Mouse (Mus musculus): Measurements from ENCODE around the gene Nek10. TPM values are rescaled to one million over a fixed set of nuclear protein-coding genes. Genes with fewer than 3 reads are reported as not detected.

The Nek10 gene
- total and polyA plus RNA-seq, 2 experiments from 2014 or later = 0.01 TPM; not detected in 1

- peak overlapping the region; percentile 54 for H3K4me2 ChIP-seq (ENCODE audit: low read depth, low read length)
- 14% methylated on average over 9 of the region's 9 CpGs for WGBS
- H3K36me3 ChIP-seq (replicated peaks; ENCODE audit: control insufficient read depth, insufficient read depth, low read length) = no peaks in the 10 kb centered on the region
- no peaks in the 10 kb centered on the region for H3K27me3 ChIP-seq (ENCODE audit: control insufficient read depth, insufficient read depth, low read length)
- no peak overlapping the region for H3K27ac ChIP-seq (ENCODE audit: low read depth)
- no peaks in the 10 kb centered on the region for H3K9me3 ChIP-seq (replicated peaks; ENCODE audit: control insufficient read depth, low read length)
- TF ChIP-seq EP300 (IDR thresholded peaks at IDR 0.05; ENCODE audit: low read depth) (no peak), CTCF (IDR thresholded peaks at IDR 0.05; ENCODE audit: low read depth) (peak; percentile 84)
- peak; percentile 58; the same call in 1 of the 2 replicates for ATAC-seq (ENCODE audit: insufficient read depth, low read depth)
- H3K4me1 ChIP-seq (ENCODE audit: control insufficient read depth, insufficient read depth) = no peaks in the 10 kb centered on the region
- no peak overlapping the region for H3K9ac ChIP-seq (replicated peaks; ENCODE audit: low read depth, low read length)
- H3K4me3 ChIP-seq (ENCODE audit: low read depth, low read length) = peak overlapping the region; percentile 22; the same call in 1 of the 2 replicates
- DNase-seq (ENCODE audit: low spot score) = peak; percentile 60
Observed at GRCm38 (mm10) chr14:14904750-14905529, 101.7 kb downstream of the Nek10 start.

GRCm38 (mm10) chr14:14905530-14905852, 102.3 kb downstream of the Nek10 start:
- H3K4me2 ChIP-seq (ENCODE audit: low read depth, low read length) = no peak overlapping the region
- no peaks in the 10 kb centered on the region for H3K4me1 ChIP-seq (ENCODE audit: control insufficient read depth, insufficient read depth)
- DNase-seq (ENCODE audit: low spot score) = no peak
- H3K9ac ChIP-seq (replicated peaks; ENCODE audit: low read depth, low read length) = no peak overlapping the region
- no peak overlapping the region for H3K27ac ChIP-seq (ENCODE audit: low read depth)
- 70% methylated on average over 5 of the region's 5 CpGs for WGBS
- H3K9me3 ChIP-seq (replicated peaks; ENCODE audit: control insufficient read depth, low read length) = no peaks in the 10 kb centered on the region
- H3K36me3 ChIP-seq (replicated peaks; ENCODE audit: control insufficient read depth, insufficient read depth, low read length) = no peaks in the 10 kb centered on the region
- no peaks in the 10 kb centered on the region for H3K27me3 ChIP-seq (ENCODE audit: control insufficient read depth, insufficient read depth, low read length)
- no peak overlapping the region for H3K4me3 ChIP-seq (ENCODE audit: low read depth, low read length)
- no peak for ATAC-seq (ENCODE audit: insufficient read depth, low read depth)
- TF ChIP-seq CTCF (IDR thresholded peaks at IDR 0.05; ENCODE audit: low read depth) (no peak), EP300 (IDR thresholded peaks at IDR 0.05; ENCODE audit: low read depth) (no peak)

- TF ChIP-seq CTCF (IDR thresholded peaks at IDR 0.05; ENCODE audit: low read depth) (no peak), EP300 (IDR thresholded peaks at IDR 0.05; ENCODE audit: low read depth) (no peak)
- no peak overlapping the region for H3K27ac ChIP-seq (ENCODE audit: low read depth)
- no peaks in the 10 kb centered on the region for H3K4me1 ChIP-seq (ENCODE audit: control insufficient read depth, insufficient read depth)
- no peaks in the 10 kb centered on the region for H3K36me3 ChIP-seq (replicated peaks; ENCODE audit: control insufficient read depth, insufficient read depth, low read length)
- no peak overlapping the region for H3K9ac ChIP-seq (replicated peaks; ENCODE audit: low read depth, low read length)
- no peaks in the 10 kb centered on the region for H3K27me3 ChIP-seq (ENCODE audit: control insufficient read depth, insufficient read depth, low read length)
- DNase-seq (ENCODE audit: low spot score) = no peak
- H3K4me3 ChIP-seq (ENCODE audit: low read depth, low read length) = no peak overlapping the region
- WGBS = 55% methylated on average over 1 of the region's 1 CpGs
- no peak overlapping the region for H3K4me2 ChIP-seq (ENCODE audit: low read depth, low read length)
- ATAC-seq (ENCODE audit: insufficient read depth, low read depth) = no peak
- H3K9me3 ChIP-seq (replicated peaks; ENCODE audit: control insufficient read depth, low read length) = no peaks in the 10 kb centered on the region
Observed at GRCm38 (mm10) chr14:14925615-14926014, 122.4 kb downstream of the Nek10 start.

- Histone ChIP-seq H3K4me3 (ENCODE audit: low read depth, low read length) (no peak overlapping the region), H3K27ac (ENCODE audit: low read depth) (no peak overlapping the region), H3K4me2 (ENCODE audit: low read depth, low read length) (no peak overlapping the region), H3K36me3 (replicated peaks; ENCODE audit: control insufficient read depth, insufficient read depth, low read length) (no peaks in the 10 kb centered on the region), H3K27me3 (ENCODE audit: control insufficient read depth, insufficient read depth, low read length) (no peaks in the 10 kb centered on the region), H3K4me1 (ENCODE audit: control insufficient read depth, insufficient read depth) (no peaks in the 10 kb centered on the region), H3K9ac (replicated peaks; ENCODE audit: low read depth, low read length) (no peak overlapping the region), H3K9me3 (replicated peaks; ENCODE audit: control insufficient read depth, low read length) (no peaks in the 10 kb centered on the region)
- WGBS = 62% methylated on average over 2 of the region's 2 CpGs
- DNase-seq (ENCODE audit: low spot score) = no peak
- TF ChIP-seq EP300 (IDR thresholded peaks at IDR 0.05; ENCODE audit: low read depth) (no peak), CTCF (IDR thresholded peaks at IDR 0.05; ENCODE audit: low read depth) (no peak)
- no peak for ATAC-seq (ENCODE audit: insufficient read depth, low read depth)
Observed at GRCm38 (mm10) chr14:14927559-14927958, 124.3 kb downstream of the Nek10 start.

- no peaks in the 10 kb centered on the region for H3K27me3 ChIP-seq (ENCODE audit: control insufficient read depth, insufficient read depth, low read length)
- H3K9me3 ChIP-seq (replicated peaks; ENCODE audit: control insufficient read depth, low read length) = no peaks in the 10 kb centered on the region
- H3K36me3 ChIP-seq (replicated peaks; ENCODE audit: control insufficient read depth, insufficient read depth, low read length) = no peaks in the 10 kb centered on the region
- H3K4me2 ChIP-seq (ENCODE audit: low read depth, low read length) = no peak overlapping the region
- ATAC-seq (ENCODE audit: insufficient read depth, low read depth) = no peak
- H3K4me1 ChIP-seq (ENCODE audit: control insufficient read depth, insufficient read depth) = no peaks in the 10 kb centered on the region
- H3K4me3 ChIP-seq (ENCODE audit: low read depth, low read length) = no peak overlapping the region
- TF ChIP-seq CTCF (IDR thresholded peaks at IDR 0.05; ENCODE audit: low read depth) (no peak), EP300 (IDR thresholded peaks at IDR 0.05; ENCODE audit: low read depth) (no peak)
- no peak overlapping the region for H3K9ac ChIP-seq (replicated peaks; ENCODE audit: low read depth, low read length)
- H3K27ac ChIP-seq (ENCODE audit: low read depth) = no peak overlapping the region
- DNase-seq (ENCODE audit: low spot score) = no peak
- WGBS = 59% methylated on average over 2 of the region's 2 CpGs
Observed at GRCm38 (mm10) chr14:14934977-14935376, 131.8 kb downstream of the Nek10 start.

GRCm38 (mm10) chr14:14945930-14946329, 142.7 kb downstream of the Nek10 start:
- Histone ChIP-seq H3K9me3 (replicated peaks; ENCODE audit: control insufficient read depth, low read length) (no peaks in the 10 kb centered on the region), H3K4me3 (ENCODE audit: low read depth, low read length) (no peak overlapping the region), H3K9ac (replicated peaks; ENCODE audit: low read depth, low read length) (no peak overlapping the region), H3K27me3 (ENCODE audit: control insufficient read depth, insufficient read depth, low read length) (no peaks in the 10 kb centered on the region), H3K4me2 (ENCODE audit: low read depth, low read length) (no peak overlapping the region), H3K4me1 (ENCODE audit: control insufficient read depth, insufficient read depth) (no peaks in the 10 kb centered on the region), H3K27ac (ENCODE audit: low read depth) (no peak overlapping the region), H3K36me3 (replicated peaks; ENCODE audit: control insufficient read depth, insufficient read depth, low read length) (no peaks in the 10 kb centered on the region)
- DNase-seq (ENCODE audit: low spot score) (no peak), ATAC-seq (ENCODE audit: insufficient read depth, low read depth) (no peak)
- TF ChIP-seq CTCF (IDR thresholded peaks at IDR 0.05; ENCODE audit: low read depth) (no peak), EP300 (IDR thresholded peaks at IDR 0.05; ENCODE audit: low read depth) (no peak)
